Mouse (Mus musculus) urinary bladder, postnatal 4 days (tissue): ENCODE results near the gene Map4k4.

Experiments
- DNase-seq, 2 experiments: peaks; one replicate each; pipeline ENCODE4 v3.0.0; 2021 to 2022; ENCODE audit warnings: low spot score in 2 of 2

The Map4k4 gene

DNA sequence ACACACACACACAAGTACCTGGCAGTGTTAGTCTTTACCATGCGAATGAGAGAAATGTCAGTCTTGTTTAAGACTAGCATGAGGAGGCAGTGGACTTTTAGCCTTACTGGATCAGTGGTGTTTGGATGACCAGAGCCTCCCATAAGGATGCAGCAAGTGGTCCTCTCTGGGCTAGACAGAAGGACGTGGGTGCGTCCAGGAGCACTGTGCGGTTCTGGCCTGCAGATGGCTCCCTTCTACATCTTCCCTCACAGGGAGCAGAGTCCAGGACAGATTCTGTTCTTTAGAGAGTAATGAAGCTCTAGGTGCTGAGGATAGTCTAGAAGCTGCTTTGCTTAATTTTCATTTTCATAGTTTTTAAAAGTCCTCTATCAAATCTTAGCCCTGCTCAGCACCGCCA is 100.2 kb downstream of the Map4k4 start:
- DNase-seq: no peak

DNA sequence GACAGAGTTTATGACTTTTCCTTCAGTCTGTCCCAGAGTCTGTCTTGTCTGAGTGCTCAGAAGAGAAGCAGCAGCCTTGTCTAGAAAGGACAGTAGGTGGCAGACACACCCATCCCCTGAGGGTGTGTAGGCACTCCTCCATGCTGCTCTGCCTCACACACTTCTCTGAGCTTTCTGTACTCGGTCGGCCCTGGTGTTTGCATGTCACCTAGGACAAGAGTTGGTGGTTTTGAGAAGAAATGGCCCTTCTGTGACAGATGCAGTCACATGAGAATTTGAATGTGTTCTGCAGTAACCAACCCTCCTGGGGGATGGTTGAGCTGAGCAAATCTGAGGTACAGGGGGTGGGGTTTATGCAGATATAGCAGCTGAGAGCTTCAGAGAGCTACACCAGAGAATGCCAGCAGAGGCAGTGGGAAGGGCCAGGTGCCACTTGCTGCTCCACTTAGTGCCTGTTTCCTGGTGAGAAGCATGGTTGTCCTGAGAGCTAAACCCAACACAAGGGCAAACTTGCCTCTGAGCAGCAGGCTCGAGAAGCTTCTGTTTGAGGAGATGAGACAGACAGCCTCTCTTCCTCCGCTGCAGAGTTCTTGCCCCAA is 101.5 kb downstream of the Map4k4 start:
- DNase-seq: no peak

DNA sequence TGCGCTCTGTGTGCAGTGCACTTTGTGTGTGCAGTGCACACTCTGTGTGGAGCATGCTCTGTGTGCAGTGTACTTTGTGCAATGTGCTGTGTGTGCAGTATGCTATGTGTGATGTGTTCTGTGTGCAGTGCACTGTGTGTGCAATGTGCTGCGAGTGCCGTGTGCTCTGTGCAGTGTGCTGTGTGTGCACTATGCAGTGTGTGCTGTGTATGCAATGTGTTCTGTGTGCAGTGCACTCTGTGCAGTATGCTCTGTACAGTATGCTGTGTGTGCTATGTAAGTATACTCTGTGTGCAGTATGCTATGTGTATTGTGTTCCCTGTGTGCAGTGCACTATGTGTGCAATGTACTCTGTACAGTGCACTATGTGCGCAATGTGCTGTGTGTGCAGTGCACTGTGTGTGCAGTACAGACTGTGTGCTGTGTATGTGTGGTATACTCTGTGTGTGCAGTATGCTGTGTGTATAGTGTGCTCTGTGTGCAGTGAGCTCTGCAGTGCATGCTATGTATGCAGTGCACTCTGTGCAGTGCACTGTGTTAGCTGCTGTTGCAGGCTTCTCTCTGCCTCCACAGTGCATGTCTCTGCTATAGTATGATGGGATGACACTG is 105.4 kb downstream of the Map4k4 start:
- no peak for DNase-seq

DNA sequence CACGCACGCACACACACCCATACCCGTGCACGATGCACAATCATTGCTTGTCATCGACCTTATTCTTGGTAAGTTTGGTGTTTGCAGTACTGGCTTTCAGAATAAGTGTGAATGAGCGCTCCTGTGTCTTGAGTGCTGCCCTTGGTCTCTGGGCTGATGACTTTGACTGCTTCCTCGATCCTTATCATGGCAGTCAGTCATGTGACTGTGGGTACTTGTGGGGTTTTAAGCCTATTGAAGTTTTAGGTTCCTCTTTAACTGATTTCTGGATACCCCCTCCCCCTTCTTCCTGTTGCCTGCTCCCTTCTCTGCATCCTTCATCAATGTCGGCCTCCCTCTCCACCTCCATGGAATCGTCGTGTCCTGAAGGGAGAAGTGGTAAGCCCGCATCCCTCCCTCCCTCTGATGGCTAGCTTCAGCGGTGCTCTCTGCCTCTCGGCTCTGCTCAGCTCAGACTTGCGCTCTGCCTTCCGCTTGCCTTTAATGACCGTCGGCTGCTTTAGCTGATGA is 107.3 kb downstream of the Map4k4 start:
- no peak for DNase-seq

DNA sequence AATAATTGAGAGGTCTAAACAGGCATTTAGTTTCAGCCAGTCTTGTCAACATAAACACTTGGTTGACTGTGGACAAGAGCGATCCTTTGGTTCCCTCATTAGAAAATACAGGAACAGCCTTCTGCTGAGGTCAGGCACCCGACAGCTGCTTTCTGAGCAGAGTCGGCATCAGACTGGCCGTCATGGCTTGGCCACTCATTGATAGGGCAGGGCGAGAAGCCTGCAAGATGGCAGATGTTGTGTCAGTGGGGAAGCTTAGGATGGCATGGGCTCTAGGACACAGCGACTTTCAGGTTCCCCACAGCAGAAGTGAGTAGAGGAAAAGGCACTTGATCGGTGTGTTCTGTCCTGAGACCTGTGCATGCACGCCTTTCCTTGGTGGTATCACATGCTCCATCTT is 112.0 kb downstream of the Map4k4 start:
- no peak for DNase-seq

DNA sequence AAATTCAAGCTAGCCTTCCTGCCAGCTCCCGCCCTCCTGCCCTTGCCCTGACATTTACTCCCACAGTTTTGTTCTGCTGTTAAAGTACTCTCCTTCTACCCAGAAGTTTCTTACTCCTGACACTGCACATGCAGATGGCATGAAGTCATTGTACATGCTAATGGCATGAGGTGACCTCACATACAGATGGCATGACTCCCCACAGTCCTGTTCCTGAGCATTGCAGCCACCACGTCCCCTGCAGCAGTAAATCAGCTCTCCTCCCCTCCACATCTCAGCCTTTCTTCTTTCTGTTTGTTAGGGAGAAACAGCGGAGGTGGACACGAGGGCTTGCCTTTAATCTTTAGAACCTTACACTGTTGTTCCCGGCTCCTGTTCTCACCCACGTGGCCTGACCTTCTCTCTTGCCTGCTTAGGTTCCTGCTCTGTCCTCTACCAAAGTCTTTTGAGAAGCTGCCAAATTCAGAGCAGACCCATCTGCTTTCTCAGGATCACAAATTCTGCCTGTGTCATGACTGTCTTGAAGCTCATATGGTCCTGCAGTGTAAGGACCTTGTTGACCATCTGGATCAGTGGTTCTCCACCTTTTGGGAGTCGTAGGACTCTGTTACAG is 114.5 kb downstream of the Map4k4 start:
- DNase-seq: no peak

DNA sequence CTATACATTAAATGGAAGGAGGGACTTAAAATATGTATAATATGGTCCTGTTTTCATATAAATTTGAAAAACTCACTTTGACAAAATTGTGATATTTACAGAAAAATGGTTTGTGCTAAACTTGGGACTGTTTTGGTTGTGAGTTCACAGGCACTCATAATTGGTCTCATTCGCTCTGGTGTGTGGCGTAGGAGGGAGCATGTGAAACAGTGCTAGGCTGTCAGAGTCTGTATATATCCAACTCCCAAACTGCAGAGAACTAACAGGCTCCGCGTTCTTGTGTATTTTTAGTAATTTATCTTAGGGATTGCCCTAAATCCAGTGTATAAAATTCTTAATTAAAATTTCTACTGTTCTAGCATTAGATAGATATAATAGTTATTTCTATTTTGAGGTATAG is 120.9 kb downstream of the Map4k4 start:
- DNase-seq: no peak

DNA sequence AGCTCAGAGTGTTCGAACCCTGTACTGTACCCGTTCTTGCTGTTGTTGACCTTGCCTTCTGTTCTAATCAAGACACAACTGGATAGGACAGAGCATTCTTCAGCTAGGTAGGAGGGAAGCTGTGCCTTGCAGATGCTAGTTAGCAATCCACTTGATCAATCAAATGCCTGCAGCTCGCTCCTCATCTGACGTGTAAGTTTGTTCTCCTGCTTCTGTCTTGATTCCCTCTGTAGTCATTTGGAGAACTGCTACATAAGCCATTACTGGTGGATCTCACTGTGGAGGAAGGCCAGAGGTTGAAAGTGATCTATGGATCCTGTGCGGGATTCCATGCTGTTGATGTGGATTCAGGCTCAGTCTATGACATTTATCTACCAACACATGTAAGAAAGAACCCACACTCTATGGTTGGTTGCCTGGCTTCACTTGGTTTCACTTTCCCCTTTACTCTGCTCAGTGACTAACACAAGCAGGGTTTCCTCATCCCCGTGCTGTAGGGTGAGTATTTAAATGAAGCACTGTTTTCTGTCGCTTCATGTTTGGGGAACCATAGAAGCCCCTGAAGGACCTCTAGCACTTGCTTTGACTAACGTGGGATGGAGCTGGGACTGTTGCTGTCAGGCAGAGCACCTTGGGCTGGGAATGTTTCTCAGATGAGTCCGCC is 121.9 kb downstream of the Map4k4 start:
- DNase-seq: no peak

DNA sequence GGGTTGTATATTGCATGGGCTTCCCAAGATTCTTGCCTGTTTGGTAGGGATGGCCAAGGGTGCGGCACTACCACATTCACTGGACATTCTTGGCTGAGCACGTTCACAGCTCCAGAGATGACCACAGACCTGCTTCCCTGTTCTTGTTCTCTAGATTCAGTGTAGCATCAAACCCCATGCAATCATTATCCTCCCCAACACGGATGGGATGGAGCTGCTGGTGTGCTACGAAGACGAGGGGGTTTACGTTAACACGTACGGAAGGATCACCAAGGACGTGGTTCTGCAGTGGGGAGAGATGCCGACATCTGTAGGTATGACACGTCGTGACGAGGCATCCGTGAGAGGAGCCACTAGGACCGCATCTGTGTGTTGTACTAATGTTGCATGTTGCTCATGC is 122.5 kb downstream of the Map4k4 start:
- no peak for DNase-seq

DNA sequence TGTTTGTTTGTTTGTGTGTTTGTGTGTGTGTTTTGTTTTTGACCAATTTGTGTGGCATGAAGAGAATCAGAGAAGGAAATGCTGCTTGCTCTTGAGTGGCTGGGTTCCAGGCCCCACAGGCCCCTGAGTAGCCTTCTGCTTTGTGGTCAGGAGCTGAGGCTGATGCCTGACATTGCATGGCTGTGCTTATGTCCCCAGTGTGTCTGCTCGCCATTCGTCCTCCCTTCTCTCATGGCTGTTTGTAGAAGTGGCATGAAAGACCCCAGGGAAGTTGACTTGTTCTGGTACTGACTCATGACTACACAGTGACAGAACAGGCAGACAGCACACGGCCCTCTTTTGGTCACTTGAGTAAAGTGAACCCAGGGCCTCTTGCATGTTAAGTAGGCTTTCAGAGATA is 123.0 kb downstream of the Map4k4 start:
- DNase-seq: no peak

DNA sequence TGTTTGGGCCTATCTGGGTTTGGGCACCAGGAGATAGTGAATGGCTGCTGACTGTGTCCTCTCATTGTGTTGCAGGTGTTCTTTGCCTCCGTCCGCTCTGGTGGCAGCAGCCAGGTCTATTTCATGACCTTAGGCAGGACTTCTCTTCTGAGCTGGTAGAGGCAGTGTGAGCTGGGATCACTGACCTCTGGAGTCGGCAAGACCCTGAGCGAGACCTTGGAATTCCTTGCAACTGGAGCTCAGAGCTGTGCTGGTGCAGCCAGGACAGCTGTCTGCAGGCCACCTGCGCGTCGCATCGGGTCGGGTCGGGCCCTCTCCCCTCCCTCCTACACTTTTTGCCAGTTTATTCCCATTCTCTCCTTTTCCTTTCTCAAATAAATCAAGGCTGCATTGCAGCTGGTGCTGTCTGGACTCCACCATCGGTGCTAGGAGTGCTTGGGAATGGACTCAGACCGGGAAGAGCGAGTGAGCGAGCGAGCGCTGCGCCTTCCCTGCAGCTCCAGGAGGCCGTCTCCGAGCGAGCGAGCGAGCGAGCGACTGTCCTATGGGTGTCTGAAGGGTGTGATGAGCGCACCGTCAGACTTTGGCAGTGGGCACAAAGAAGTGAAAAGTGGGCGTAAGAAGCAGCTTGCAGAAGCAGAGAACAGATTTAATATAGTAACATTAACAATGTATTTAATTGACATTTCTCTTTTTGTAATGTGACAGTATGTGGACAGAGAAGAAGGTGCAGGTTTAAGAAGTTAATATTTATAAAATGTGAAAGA is 124.0 kb downstream of the Map4k4 start:
- DNase-seq: no peak

DNA sequence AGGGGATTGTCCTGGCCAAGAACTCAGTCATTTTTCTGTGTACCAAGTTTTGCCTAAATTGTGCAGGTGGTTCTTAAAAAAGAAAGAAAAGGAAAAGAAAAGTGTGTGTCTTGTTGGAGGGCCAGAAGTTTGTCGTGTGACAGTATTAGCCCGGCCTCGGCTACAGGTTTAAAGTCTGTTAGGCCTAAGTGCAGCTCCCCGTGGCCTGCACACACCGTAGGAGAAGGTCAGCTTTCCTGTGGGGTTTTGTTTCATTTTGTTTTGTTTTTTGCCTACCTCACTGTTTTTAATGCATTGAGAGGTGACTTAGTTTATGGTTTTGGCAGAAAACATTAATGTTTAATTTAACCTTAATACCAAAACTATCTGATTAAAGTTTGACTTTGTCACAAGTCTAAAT is 124.7 kb downstream of the Map4k4 start:
- no peak for DNase-seq

DNA sequence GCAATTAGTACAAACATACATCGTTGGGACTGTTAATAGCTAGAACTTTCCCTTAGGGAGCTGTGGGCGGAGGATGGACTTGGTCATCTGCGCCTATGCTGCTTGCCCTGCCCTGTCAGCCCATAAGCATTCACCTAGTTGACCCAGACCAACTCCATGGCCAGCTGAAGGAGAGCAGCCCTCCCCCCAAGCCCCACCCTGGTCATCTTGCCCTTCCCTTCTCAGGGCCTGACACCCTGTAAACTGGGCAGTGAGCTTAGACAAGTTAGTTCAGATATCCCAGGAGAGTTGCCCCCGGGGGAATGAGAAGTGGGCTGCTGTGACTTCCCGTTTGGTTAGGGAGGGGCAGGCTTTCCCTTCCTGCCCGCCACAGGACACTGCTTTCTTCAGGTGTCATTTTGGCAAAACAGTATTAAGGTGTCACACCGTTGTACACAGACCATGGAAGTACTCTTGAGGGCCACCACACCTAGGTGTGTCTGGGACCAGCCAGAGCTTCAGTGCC is 126.5 kb downstream of the Map4k4 start:
- no peak for DNase-seq

DNA sequence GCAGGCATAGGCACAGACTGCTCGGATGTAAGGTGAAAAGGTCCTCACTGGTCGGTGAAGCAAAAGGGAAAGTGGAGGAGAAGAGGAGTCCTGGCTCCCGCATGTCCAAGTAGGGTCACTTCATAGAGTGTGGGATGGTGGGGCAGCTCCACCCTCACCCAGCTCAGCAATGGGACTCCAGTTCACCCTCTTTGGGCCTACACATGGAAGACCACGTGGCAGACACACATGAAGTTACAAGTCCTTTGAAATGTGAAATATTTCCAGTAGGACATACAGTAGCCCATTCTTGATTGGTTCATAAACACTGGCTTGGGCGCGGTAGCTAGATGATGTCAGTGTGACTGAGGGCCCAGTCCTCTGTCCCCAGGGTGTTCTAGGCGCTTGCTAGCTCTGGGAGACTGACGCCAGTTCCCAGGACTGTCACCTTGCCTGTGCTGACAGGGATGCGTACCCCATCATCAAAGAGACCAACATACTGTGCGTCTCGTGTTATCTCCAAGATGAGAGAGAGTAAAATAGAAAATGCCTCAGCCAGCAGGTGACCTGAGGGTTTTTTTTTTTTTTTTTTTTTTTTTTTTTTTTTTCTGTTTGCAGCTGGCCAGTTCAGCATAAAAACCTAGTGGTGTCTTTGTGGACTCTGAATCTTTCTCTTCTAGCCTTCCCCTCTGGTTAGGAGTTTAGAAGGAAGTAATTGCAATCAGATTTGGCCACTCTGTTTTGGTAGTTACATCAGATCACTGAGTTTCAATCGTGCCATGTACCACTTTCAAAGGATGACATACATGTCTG is 127.7 kb downstream of the Map4k4 start:
- no peak for DNase-seq

DNA sequence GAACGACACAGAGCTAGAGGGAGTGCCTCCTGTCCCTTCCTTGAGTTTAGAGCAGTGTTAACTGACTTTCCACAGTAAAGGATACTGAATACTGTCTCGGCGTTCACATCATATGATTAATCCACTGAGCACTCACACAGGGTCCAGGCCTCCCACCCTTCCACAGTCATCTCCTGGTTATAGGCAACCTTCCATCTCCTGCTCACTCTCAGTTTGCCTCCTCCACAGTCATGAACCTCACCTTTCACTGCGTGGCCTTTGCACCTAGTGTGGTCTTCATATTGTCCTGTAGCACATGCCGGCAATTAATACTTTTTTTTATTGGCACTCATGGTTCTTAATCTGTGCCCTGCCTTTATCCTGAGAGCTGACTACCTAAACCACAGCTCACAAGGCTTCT is 128.9 kb downstream of the Map4k4 start:
- no peak for DNase-seq

DNA sequence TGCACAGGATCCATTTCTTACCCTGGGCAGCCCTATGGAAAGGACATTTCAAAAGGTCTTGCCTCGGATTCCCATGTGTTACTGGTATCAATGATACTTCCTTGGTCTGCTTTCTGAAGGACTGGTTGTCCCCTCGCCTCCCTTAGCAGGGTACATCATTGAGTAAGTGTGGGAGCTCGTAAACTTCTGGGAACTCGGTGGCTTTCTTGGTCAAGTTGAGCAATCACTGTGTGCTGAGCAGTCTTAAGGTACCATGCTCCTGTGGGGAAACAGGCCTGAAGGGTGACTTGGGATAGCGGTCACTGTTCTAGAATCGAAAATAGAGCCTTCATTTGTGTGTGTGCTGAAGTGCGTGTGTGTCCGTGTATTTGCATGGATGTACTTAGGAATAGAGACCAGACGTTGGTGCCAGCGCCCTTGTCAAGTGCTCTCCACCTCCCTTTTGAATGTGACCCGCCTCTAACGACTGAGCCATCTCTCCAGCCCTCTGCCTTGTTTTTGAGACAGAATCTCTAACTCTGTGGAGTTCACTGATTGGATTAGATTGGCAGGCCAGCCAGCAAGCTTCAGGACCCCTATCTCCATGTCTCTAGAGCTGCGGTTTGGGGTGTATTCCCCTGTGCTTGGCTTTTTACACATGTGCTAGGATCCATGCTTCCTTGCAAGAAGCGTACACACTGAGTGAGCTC is 129.7 kb downstream of the Map4k4 start:
- no peak for DNase-seq

DNA sequence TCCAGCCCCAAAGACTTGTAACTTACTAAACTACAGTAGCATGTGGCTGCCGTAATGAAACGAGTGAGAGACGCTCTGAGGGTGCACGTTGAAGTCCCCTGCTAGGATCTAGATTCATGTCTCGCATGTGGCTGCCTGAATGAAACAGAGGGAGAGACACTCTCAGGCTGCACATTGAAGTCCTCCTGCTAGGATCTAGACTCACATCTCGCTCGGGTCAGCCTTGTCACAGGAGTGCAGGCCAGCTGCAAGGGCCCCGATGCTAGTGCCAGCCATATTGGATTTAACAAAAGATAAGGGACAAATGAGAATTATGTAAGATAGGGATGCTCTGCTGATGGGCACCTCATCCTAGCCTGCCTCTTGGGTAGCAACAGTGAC is 130.3 kb downstream of the Map4k4 start:
- no peak for DNase-seq

DNA sequence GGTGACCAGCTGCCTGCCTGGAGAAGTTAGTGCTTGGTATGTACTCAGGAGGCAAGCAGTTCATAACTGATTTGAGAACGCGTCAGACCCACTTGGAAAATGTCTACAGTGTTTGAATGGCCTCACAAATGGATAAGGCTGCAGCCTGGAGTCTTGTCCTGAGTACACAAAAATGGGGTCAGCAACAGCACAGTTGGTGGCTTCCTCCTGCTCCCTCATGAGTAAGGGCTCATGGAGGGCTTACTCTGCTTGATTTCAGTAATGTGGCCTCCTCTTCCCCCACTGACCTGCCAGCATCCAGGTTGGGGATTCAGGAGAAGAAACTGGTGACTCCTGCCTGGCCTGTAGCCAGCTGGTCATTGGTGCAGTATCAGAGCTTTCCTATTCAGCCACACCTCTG is 130.9 kb downstream of the Map4k4 start:
- DNase-seq: no peak

DNA sequence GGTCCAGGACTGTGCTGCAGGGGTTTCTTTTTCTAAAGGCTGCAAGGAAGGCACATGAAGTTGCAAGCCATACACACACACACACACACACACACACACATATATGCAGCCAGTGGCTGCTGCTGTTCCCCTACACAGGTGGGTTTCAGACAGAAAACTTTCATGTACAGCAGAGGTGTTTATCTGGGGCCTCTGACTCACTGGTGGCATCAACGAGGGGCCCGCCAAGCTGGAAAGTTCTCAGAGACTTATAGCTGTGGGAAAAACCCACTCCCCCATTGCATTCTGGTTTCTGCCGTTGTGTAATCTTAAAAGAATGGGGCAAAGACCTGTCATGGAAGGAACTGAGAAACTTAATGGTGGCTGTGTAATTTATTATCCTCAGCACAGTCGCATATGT is 132.6 kb downstream of the Map4k4 start:
- DNase-seq: no peak

DNA sequence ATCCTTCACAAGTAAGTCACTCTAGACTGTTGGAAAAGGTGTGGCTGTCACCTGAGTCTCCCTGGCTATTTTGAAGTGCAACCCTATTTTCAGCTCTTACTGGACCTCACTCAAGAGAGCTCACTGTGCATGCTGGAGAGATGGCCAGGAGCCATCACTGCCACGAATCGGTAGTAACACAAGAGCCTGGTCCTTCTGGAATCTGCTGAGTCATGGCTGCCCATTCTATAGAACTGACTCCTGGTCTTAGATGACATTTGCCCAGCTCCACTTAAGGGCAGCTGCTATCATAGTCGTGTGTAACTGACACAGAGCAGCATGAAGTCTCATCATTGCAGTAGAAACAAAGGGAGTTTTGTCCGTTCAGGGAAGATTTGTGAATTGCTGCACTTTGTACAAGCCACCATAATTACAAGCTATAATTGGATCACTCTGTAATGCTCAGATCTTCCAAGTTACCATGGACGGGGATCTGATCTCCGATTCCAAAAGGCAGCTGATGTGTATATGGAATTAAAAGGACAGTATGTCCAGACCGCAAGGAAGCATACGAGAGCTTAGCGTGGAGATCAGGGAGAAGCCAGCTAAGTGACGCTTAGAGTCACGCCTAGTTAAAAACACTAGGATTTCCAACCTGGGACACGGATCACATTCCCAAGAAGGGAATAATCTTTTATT is 133.2 kb downstream of the Map4k4 start:
- DNase-seq: no peak
